Mouse (Mus musculus): ENCODE measurements around the gene Csnk1e.

DNA sequence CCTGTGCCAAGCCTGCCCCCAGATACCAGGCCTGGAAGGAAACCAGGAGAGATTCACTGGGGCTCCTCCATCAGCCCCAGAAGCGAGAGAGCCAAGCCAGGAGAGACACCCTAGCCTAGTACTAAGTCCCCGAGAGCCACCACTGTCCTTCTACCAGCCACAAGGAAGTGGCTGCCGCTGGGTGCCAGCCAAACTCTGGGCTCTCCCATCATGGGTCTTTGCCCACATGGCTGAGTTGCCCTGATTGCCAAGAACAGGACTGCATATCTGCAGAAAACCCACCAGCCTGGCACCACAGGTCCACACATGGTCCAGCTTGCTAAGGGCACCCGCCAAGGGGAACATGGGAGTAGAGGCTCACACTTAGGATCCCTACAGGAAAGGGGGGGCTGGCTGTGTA is 15.1 kb downstream of the Csnk1e start:
- TF ChIP-seq POLR2A (IDR thresholded peaks at IDR 0.05; ENCODE audit: low read depth, low read length) (no peak), CTCF (conservative IDR thresholded peaks at IDR 0.05; ENCODE audit: insufficient read depth, insufficient read length, low read depth, low read length) (no peak)
